Mouse (Mus musculus): ENCODE data around the gene Sptbn1. TPM values are rescaled to one million over a fixed set of nuclear protein-coding genes. Genes with fewer than 3 reads are reported as not detected.
A peak's percentile ranks its signal among the peaks of the same experiment; 100 is the strongest.

Gene Sptbn1
- polyA plus RNA-seq, 1 experiment from 2014 or later = 159 TPM

- no peaks in the 10 kb centered on the region for H3K9me3 ChIP-seq (ENCODE audit: control insufficient read depth, low read length)
- no peaks in the 10 kb centered on the region for H3K27me3 ChIP-seq (replicated peaks; ENCODE audit: control insufficient read depth, insufficient read depth, low read length)
- H3K4me1 ChIP-seq (replicated peaks; ENCODE audit: control insufficient read depth, insufficient read depth, low read length) = peaks cover 8% of the 10 kb centered on the region
- no peak overlapping the region for H3K4me3 ChIP-seq (replicated peaks; ENCODE audit: low read length)
- H3K9ac ChIP-seq (replicated peaks; ENCODE audit: low read depth, low read length) = no peak overlapping the region
- peak; percentile 91 for ATAC-seq
- peak overlapping the region; percentile 37; the same call in 1 of the 2 replicates for H3K27ac ChIP-seq (ENCODE audit: low read length)
- H3K36me3 ChIP-seq (ENCODE audit: control insufficient read depth, insufficient read depth) = no peaks in the 10 kb centered on the region
- peak overlapping the region; percentile 11; the same call in 1 of the 2 replicates for H3K4me2 ChIP-seq (ENCODE audit: low read length)
- WGBS = 28% methylated on average over 3 of the region's 3 CpGs
These were observed 24.4 kb downstream of the Sptbn1 start for GRCm38 (mm10) chr11:30243591-30243990.

GRCm38 (mm10) chr11:30240861-30241260 is 27.1 kb downstream of the Sptbn1 start:
- ATAC-seq = no peak
- H3K27me3 ChIP-seq (replicated peaks; ENCODE audit: control insufficient read depth, insufficient read depth, low read length) = no peaks in the 10 kb centered on the region
- no peak overlapping the region for H3K4me3 ChIP-seq (replicated peaks; ENCODE audit: low read length)
- H3K27ac ChIP-seq (ENCODE audit: low read length) = no peak overlapping the region
- no peak overlapping the region for H3K9ac ChIP-seq (replicated peaks; ENCODE audit: low read depth, low read length)
- H3K9me3 ChIP-seq (ENCODE audit: control insufficient read depth, low read length) = no peaks in the 10 kb centered on the region
- no peaks in the 10 kb centered on the region for H3K36me3 ChIP-seq (ENCODE audit: control insufficient read depth, insufficient read depth)
- H3K4me2 ChIP-seq (ENCODE audit: low read length) = no peak overlapping the region
- H3K4me1 ChIP-seq (replicated peaks; ENCODE audit: control insufficient read depth, insufficient read depth, low read length) = peaks cover 8% of the 10 kb centered on the region
- WGBS = 46% methylated on average over 3 of the region's 3 CpGs

GRCm38 (mm10) chr11:30237960-30238359 is 30.0 kb downstream of the Sptbn1 start:
- Histone ChIP-seq H3K4me3 (replicated peaks; ENCODE audit: low read length) (no peak overlapping the region), H3K36me3 (ENCODE audit: control insufficient read depth, insufficient read depth) (no peaks in the 10 kb centered on the region), H3K9ac (replicated peaks; ENCODE audit: low read depth, low read length) (no peak overlapping the region), H3K27me3 (replicated peaks; ENCODE audit: control insufficient read depth, insufficient read depth, low read length) (no peaks in the 10 kb centered on the region), H3K27ac (ENCODE audit: low read length) (no peak overlapping the region), H3K4me2 (ENCODE audit: low read length) (no peak overlapping the region), H3K9me3 (ENCODE audit: control insufficient read depth, low read length) (no peaks in the 10 kb centered on the region), H3K4me1 (replicated peaks; ENCODE audit: control insufficient read depth, insufficient read depth, low read length) (no peaks in the 10 kb centered on the region; the same call in 1 of the 2 replicates)
- 66% methylated on average over 4 of the region's 4 CpGs for WGBS
- peak; percentile 49 for ATAC-seq

GRCm38 (mm10) chr11:30236681-30237242 is 31.2 kb downstream of the Sptbn1 start:
- Histone ChIP-seq H3K36me3 (ENCODE audit: control insufficient read depth, insufficient read depth) (no peaks in the 10 kb centered on the region), H3K9ac (replicated peaks; ENCODE audit: low read depth, low read length) (no peak overlapping the region), H3K27ac (ENCODE audit: low read length) (no peak overlapping the region), H3K4me2 (ENCODE audit: low read length) (no peak overlapping the region), H3K4me3 (replicated peaks; ENCODE audit: low read length) (no peak overlapping the region), H3K9me3 (ENCODE audit: control insufficient read depth, low read length) (no peaks in the 10 kb centered on the region), H3K4me1 (replicated peaks; ENCODE audit: control insufficient read depth, insufficient read depth, low read length) (no peaks in the 10 kb centered on the region; the same call in 1 of the 2 replicates), H3K27me3 (replicated peaks; ENCODE audit: control insufficient read depth, insufficient read depth, low read length) (no peaks in the 10 kb centered on the region)
- WGBS = 85% methylated on average over 4 of the region's 4 CpGs
- ATAC-seq = no peak

- no peaks in the 10 kb centered on the region for H3K9me3 ChIP-seq (ENCODE audit: control insufficient read depth, low read length)
- no peak overlapping the region for H3K9ac ChIP-seq (replicated peaks; ENCODE audit: low read depth, low read length)
- peaks cover 2% of the 10 kb centered on the region; the same call in 1 of the 2 replicates for H3K4me1 ChIP-seq (replicated peaks; ENCODE audit: control insufficient read depth, insufficient read depth, low read length)
- H3K4me2 ChIP-seq (ENCODE audit: low read length) = no peak overlapping the region
- no peaks in the 10 kb centered on the region for H3K27me3 ChIP-seq (replicated peaks; ENCODE audit: control insufficient read depth, insufficient read depth, low read length)
- ATAC-seq = no peak
- H3K4me3 ChIP-seq (replicated peaks; ENCODE audit: low read length) = no peak overlapping the region
- H3K27ac ChIP-seq (ENCODE audit: low read length) = no peak overlapping the region
- H3K36me3 ChIP-seq (ENCODE audit: control insufficient read depth, insufficient read depth) = no peaks in the 10 kb centered on the region
These were observed 32.3 kb downstream of the Sptbn1 start for GRCm38 (mm10) chr11:30235666-30236065.

- 87% methylated on average over 2 of the region's 2 CpGs for WGBS
- Histone ChIP-seq H3K4me2 (ENCODE audit: low read length) (no peak overlapping the region), H3K9me3 (ENCODE audit: control insufficient read depth, low read length) (no peaks in the 10 kb centered on the region), H3K36me3 (ENCODE audit: control insufficient read depth, insufficient read depth) (no peaks in the 10 kb centered on the region), H3K27me3 (replicated peaks; ENCODE audit: control insufficient read depth, insufficient read depth, low read length) (no peaks in the 10 kb centered on the region), H3K9ac (replicated peaks; ENCODE audit: low read depth, low read length) (no peak overlapping the region), H3K4me3 (replicated peaks; ENCODE audit: low read length) (no peak overlapping the region), H3K27ac (ENCODE audit: low read length) (no peak overlapping the region), H3K4me1 (replicated peaks; ENCODE audit: control insufficient read depth, insufficient read depth, low read length) (0 out of 2 replicates have a peak, but pooled peaks cover 2% of the 10 kb centered on the region)
- ATAC-seq = no peak
These were observed 32.8 kb downstream of the Sptbn1 start for GRCm38 (mm10) chr11:30235218-30235617.

GRCm38 (mm10) chr11:30233946-30234345 is 34.0 kb downstream of the Sptbn1 start:
- Histone ChIP-seq H3K27ac (ENCODE audit: low read length) (no peak overlapping the region), H3K36me3 (ENCODE audit: control insufficient read depth, insufficient read depth) (no peaks in the 10 kb centered on the region), H3K4me2 (ENCODE audit: low read length) (no peak overlapping the region), H3K9ac (replicated peaks; ENCODE audit: low read depth, low read length) (no peak overlapping the region), H3K27me3 (replicated peaks; ENCODE audit: control insufficient read depth, insufficient read depth, low read length) (no peaks in the 10 kb centered on the region), H3K4me3 (replicated peaks; ENCODE audit: low read length) (no peak overlapping the region), H3K9me3 (ENCODE audit: control insufficient read depth, low read length) (no peaks in the 10 kb centered on the region), H3K4me1 (replicated peaks; ENCODE audit: control insufficient read depth, insufficient read depth, low read length) (0 out of 2 replicates have a peak, but pooled peaks cover 2% of the 10 kb centered on the region)
- 83% methylated on average over 4 of the region's 4 CpGs for WGBS
- ATAC-seq = no peak

- Histone ChIP-seq H3K36me3 (ENCODE audit: control insufficient read depth, insufficient read depth) (no peaks in the 10 kb centered on the region), H3K27ac (ENCODE audit: low read length) (no peak overlapping the region), H3K27me3 (replicated peaks; ENCODE audit: control insufficient read depth, insufficient read depth, low read length) (no peaks in the 10 kb centered on the region), H3K9me3 (ENCODE audit: control insufficient read depth, low read length) (no peaks in the 10 kb centered on the region), H3K4me3 (replicated peaks; ENCODE audit: low read length) (no peak overlapping the region), H3K4me1 (replicated peaks; ENCODE audit: control insufficient read depth, insufficient read depth, low read length) (peaks cover 2% of the 10 kb centered on the region; the same call in 1 of the 2 replicates), H3K9ac (replicated peaks; ENCODE audit: low read depth, low read length) (no peak overlapping the region), H3K4me2 (ENCODE audit: low read length) (no peak overlapping the region)
- WGBS = 64% methylated on average over 2 of the region's 2 CpGs
- ATAC-seq = peak; percentile 33; the same call in 1 of the 2 replicates
These were observed 35.9 kb downstream of the Sptbn1 start for GRCm38 (mm10) chr11:30232082-30232481.

GRCm38 (mm10) chr11:30231336-30231735 is 36.6 kb downstream of the Sptbn1 start:
- H3K4me2 ChIP-seq (ENCODE audit: low read length) = no peak overlapping the region
- no peak overlapping the region for H3K4me3 ChIP-seq (replicated peaks; ENCODE audit: low read length)
- no peaks in the 10 kb centered on the region for H3K9me3 ChIP-seq (ENCODE audit: control insufficient read depth, low read length)
- no peak for ATAC-seq
- 82% methylated on average over 3 of the region's 3 CpGs for WGBS
- no peaks in the 10 kb centered on the region for H3K36me3 ChIP-seq (ENCODE audit: control insufficient read depth, insufficient read depth)
- H3K4me1 ChIP-seq (replicated peaks; ENCODE audit: control insufficient read depth, insufficient read depth, low read length) = peaks cover 2% of the 10 kb centered on the region; the same call in 1 of the 2 replicates
- no peak overlapping the region for H3K27ac ChIP-seq (ENCODE audit: low read length)
- no peak overlapping the region for H3K9ac ChIP-seq (replicated peaks; ENCODE audit: low read depth, low read length)
- H3K27me3 ChIP-seq (replicated peaks; ENCODE audit: control insufficient read depth, insufficient read depth, low read length) = no peaks in the 10 kb centered on the region

Measured in forebrain, embryonic 16.5 days (tissue).